Mouse (Mus musculus) hematopoietic stem cell, adult 5-6 weeks (primary cell): Measurements from ENCODE around the gene Bcl2l13. TPM values are rescaled to one million over a fixed set of nuclear protein-coding genes. Genes with fewer than 3 reads are reported as not detected.
"Not testable (repeated sequence)": the region's sequence is repeated elsewhere in the genome, so short reads cannot be mapped to it uniquely, and the experiment has no call there.

ENCODE experiments used
- ATAC-seq, 2 experiments: fragments of 125-278 bp in 1 of 2; replicated peaks in 1 of 2; 2 replicates each; pipeline ENCODE4 v1.8.0; 2016 to 2017; ENCODE audit warnings: inconsistent platforms in 2 of 2, mild to moderate bottlenecking in 2 of 2, moderate number of reproducible peaks in 2 of 2, low read depth in 1 of 2, moderate TSS enrichment in 1 of 2; ENCODE audit not compliant: low FRiP score in 2 of 2, poor library complexity in 2 of 2, severe bottlenecking in 2 of 2, insufficient read depth in 1 of 2, low TSS enrichment in 1 of 2
- total RNA-seq: library from RNA; stranded (forward); fragments of 172-1452, 232-1000 nt; gene quantifications from 2 replicates; pipeline ENCODE4 v1.2.3, GENCODE M21; 2017

Bcl2l13 gene
- total RNA-seq, 1 experiment from 2014 or later = 19.6 TPM

- no peak for ATAC-seq
Observed at GRCm38 (mm10) chr6:120871286-120871685, 35.3 kb downstream of the Bcl2l13 start.

GRCm38 (mm10) chr6:120873874-120874273 lies 37.9 kb downstream of the Bcl2l13 start:
- no peak for ATAC-seq

- no peak for ATAC-seq
Observed at GRCm38 (mm10) chr6:120879046-120879445, 43.0 kb downstream of the Bcl2l13 start.

DNA sequence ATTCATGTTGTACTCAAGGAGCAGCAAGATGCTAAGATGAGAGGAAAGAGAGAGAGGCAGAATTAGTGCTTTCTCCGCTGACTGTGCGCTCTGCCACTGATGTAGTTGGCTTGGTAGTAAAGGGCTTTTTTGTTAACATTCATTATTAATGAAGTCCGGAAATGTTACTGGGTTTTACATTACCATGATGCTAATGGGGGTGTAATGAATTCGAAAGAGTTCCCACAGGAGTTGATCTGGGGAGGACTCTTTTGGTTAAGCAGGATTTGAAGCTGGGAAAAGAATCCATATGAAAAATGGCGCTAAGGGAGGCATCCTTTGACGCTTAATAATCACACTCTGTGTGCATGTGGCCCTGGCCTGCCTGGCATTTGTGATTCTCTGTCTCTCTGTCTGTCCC lies 48.4 kb downstream of the Bcl2l13 start:
- no peak for ATAC-seq

DNA sequence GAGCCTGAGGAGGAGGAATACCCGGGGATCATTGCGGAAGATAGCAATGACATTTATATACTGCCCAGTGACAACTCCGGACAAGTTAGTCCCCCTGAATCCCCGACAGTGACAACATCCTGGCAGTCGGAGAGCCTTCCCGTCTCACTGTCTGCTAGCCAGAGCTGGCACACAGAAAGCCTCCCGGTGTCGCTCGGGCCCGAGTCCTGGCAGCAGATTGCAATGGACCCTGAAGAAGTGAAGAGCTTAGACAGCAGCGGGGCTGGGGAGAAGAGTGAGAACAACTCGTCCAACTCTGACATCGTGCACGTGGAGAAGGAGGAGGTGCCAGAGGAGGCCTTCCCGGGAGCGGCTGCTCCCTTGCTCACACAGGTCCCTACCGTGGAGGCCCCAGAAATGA lies 50.7 kb downstream of the Bcl2l13 start:
- no peak for ATAC-seq

- ATAC-seq = no peak
Observed at GRCm38 (mm10) chr6:120894089-120894488, 58.1 kb downstream of the Bcl2l13 start.

DNA sequence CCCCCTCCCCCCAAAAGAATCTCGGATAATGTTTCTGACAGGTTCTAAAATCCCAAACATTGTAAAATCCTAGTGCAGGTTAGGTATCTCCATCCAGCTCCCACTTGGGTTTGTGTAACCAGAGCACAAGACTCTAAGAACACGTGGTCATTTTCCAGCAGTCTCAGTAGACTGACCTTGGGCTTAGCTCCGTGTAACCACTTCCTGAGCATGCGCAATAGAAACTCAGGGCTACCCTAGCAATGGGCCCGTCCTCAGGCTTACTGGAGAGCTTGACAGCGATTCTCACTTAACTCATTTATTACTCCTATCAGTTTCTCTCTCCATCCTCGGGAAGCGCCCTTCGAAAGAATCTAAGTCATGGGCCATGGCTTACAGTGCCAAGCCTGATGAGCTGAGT lies 58.5 kb downstream of the Bcl2l13 start:
- ATAC-seq = no peak

GRCm38 (mm10) chr6:120898188-120898833 lies 62.3 kb downstream of the Bcl2l13 start:
- peak; percentile 50 to 60; a peak in 3 of 4 replicates for ATAC-seq

DNA sequence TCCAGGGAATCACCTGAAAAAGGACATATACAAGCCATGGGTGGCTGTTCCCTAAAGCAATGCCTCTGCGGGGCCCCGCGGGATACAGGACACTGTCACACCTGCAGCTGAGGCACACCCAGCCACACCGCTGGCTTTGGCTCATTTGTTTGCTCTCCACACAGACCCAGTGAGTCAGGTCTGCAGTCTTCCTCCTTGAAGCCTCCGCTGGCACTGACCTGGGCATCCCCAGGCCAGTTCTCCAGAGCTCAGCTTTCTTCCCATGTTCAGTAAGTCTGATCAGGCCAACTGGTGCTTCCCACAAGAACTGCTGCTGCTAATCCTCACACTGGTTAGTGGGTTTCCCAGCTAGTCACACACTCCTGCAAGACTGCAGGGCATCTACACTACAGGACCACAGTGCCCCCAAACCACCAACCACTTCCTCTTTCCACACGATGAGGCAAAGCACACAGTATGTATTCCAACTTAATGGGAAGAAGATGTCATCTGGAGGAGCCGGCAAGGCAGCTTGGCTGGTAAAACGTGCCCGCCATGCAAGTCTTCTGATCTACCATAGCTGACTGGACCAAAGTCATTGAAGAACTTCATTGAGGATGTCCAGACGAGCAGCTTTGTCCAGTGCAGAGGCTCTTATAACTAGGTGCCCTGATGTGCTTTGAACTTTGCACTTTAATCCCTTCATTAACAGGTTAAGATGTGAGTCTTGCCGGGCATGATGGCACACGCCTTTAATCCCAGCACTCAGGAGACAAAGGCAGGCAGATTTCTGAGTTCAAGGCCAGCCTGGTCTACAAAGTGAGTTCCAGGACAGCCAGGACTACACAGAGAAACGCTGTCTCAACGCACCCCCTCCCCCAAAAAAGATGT lies 66.0 kb downstream of the Bcl2l13 start:
- peak; percentile 76 to 95 for ATAC-seq

DNA sequence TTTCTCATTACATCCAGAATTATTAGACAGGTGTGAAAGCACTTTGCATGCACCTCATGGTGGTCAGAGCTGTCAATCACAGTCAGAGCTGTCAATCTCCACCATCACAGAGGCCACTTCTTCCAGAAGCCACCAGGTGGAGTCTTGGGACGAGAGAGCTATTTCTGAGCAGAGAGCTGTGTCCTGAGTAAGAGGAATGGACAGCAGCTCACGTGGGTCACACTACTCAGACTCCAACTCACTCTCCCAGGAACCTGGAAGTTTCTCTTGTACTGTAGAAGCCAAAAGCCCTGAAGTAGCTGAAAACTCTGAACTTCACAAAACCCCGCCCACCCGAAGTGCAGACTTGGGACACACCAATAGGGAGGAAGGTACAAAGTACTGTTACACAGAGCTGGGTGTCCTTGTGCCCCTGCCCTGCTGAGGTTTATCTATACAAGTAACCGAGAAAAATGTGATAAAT lies 67.5 kb downstream of the Bcl2l13 start:
- no peak; a peak in 1 of 4 replicates for ATAC-seq

- no peak for ATAC-seq
Observed at GRCm38 (mm10) chr6:120903961-120904360, 67.9 kb downstream of the Bcl2l13 start.

- no peak for ATAC-seq
Observed at GRCm38 (mm10) chr6:120905111-120905510, 69.1 kb downstream of the Bcl2l13 start.

- ATAC-seq = no peak
Observed at GRCm38 (mm10) chr6:120906521-120906920, 70.5 kb downstream of the Bcl2l13 start.

DNA sequence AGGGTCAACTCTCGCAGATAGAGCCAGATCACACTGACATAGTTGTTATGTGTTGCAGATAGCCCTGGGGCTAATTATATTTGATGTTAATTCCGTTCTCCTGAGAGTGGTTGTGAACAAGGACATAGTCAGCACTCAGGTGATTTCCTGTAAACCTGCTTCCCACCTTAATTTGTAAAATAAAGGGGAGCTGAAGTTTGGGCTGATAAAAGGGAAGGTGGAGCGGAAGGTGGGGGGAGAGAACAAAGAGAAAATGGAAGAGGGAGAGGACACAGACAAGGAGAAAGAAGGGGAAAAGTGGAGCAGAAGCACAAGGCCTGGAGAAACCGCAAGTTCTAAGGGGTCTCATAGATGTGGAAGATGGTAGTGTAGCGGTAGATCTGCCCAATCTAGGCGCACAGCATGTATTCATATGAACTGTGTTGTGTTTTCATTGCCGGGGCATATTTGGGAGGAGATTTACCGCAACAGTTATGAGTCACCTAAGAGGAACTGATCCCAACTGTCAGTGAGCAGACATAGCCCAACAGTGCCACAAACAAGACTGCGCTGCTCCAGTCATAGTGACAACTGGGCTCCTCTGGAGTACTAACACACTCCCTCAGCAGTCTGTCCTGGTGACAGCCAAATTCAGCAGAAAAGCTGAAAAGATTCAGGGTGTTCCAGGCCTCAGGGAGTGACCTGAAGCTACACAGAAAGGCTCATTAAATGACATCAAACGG lies 72.0 kb downstream of the Bcl2l13 start:
- not testable (repeated sequence) for ATAC-seq

DNA sequence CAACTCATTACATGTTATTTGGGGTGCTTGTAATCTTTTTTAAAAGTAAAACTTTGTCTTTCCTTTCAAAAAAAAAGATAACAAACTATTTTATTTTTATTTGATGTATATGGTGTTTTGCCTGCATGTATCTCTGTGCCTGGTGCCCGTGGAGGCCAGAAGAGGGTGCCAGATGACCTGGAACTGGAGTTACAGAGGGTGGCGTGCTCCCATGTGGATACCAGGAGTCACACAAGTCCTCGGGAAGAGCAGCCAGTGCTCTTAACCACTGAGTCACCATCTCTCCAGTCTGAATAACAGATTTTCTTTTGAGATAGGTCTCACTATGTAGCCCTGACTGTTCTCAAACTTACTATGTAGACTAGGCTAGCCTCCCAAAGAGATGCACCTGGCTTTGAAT lies 73.5 kb downstream of the Bcl2l13 start:
- ATAC-seq = no peak

GRCm38 (mm10) chr6:120911213-120912007 lies 75.4 kb downstream of the Bcl2l13 start:
- no peak for ATAC-seq

DNA sequence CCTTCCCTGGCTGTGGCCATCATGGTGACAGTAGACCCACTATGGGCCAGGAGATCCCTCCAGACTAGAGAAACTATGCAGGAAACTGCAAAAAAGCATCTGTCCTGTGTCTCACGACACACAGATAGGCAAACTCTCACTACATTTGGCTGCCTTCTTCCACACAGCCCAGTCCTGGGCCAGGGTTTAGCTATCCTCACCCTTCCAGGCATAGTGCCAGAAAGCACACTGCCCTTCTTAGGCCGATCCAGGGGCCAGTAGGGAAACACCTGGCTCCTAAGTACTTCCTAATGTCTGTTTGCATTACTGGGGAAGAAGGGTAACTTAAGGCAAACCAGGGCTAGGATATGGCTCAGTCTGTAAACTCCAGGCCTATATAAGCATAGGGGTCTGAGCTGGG lies 76.9 kb downstream of the Bcl2l13 start:
- ATAC-seq = no peak
